Mouse (Mus musculus): ENCODE measurements around the gene Snx7. TPM values are rescaled to one million over a fixed set of nuclear protein-coding genes. Genes with fewer than 3 reads are reported as not detected.
A peak's percentile ranks its signal among the peaks of the same experiment; 100 is the strongest.

Snx7 gene
- total RNA-seq (2021), result 10 to 100 TPM; 16.0 to 19.0 TPM

GRCm38 (mm10) chr3:117868637-117869323, at the start of gene Snx7:
Gene Snx7 (minus strand): TSS chr3:117868936.
- peak; percentile 92 for DNase-seq

DNA sequence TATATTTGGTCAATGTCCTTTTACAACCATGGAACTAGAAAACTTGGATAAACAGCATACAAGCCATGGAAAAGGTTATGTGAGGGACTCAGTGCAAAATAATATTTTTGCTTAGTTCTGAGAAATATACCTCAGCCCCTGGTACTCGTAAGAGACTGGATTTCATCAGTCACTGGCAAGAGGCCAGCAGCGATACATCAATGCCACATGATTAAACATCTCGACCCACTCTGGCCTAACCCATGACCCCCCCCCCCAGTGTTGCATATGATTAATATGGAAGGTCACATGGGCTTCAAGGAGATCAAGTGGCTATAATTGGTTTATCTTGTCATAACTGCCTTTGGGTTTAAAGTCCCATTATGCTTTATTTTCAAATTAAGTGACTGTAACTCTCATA, 46.7 kb upstream of the Snx7 start:
- DNase-seq, result no peak

- no peak for DNase-seq
Observed at GRCm38 (mm10) chr3:117893736-117894135, 25.0 kb upstream of the Snx7 start.

DNA sequence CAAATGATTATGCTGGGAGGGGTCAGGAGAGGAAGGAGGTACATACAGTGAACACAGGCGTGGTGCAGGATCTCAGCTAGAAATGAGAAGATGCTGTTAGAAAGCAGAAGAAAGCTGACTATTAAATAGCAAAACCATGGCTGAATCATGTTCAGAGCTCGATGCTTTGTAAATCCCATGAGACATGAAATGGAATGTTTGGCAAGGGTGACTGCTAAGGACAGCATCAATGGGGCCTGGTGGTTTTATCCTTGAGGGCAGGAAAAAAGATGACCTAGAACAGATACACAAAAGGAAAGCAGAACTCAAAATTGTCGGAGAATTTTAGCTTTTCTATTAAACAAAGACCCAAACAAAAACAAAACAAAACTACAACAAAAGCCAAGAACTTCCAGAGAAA, 6.7 kb upstream of the Snx7 start:
- no peak for DNase-seq

- no peak for DNase-seq
Observed at GRCm38 (mm10) chr3:117873209-117873863, 4.6 kb upstream of the Snx7 start.

DNA sequence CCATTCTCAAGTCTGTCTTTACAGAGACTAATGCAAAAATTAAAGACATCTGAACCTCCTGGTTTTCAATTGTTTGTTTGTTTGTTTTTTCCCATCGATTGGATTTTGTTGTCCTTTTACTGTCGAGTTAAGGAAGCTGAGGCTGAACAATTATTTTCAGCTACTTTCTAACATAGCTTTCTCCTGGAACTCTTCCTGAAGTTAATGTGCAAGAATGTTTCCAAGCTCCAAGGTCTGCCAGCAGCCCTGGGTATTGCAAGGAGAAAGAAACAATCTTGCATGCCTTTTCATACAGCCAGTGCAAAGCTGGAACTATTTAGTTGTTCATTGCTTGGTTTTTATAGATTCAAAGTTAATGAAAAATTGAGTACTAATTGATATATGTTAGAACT, 584 bp upstream of the Snx7 start:
- no peak for DNase-seq

- no peak for DNase-seq
Observed at GRCm38 (mm10) chr3:117868091-117868490, 645 bp downstream of the Snx7 start.

DNA sequence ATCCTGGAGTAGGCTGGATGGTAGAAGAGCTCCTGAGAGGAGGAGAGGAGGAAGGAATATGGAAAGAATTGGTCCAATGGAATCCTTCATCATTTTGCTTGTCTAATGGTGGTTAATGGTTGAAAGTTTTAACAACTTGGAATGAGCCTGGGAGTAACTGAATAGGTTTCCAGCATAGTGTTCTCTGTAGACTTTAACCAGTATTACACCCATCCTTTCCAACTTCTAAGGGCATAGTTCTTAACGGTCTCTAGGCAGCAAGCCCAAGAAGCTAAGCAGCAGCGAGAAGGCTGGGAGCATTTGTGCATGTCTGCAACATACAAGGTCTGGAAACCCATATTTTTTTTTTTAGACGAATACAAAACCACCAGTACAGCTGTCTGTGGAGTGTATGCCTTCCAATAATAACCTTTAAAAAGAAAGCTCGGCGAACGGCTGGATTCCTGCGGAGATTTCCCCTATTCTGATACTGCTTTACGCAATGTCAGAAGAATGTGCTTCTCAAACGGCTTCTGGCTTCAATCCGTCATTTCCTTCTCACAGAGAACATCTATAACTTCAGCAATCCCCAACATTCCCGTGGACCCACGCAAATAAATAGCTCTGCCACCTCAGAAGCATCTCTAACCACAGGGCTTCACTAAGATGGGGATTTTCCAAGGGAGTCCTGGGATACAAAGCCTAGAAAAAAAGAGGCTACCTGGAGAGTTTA, 1.9 kb downstream of the Snx7 start:
- no peak for DNase-seq

GRCm38 (mm10) chr3:117865621-117866020, 3.1 kb downstream of the Snx7 start:
- no peak for DNase-seq

- DNase-seq, result no peak
Observed at GRCm38 (mm10) chr3:117862951-117863350, 5.8 kb downstream of the Snx7 start.

GRCm38 (mm10) chr3:117861977-117862434, 6.7 kb downstream of the Snx7 start:
- no peak for DNase-seq

DNA sequence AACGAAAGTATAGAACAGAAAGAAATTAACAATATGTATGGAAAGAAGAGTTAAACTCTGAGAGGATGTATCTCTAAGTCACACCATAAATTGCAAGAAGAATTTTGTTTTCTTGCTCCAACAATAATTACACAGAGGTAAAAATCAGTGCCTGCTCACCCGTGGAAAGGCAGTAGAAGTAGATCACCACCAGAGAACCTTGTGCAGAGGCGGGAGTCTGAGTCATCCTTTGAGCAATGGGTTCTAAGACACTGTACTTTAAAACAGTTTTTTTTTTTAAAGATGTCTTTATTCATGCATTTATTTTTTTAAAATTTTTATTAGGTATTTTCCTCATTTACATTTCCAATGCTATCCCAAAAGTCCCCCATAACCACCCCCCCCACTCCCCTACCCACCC, 9.7 kb downstream of the Snx7 start:
- no peak for DNase-seq

DNA sequence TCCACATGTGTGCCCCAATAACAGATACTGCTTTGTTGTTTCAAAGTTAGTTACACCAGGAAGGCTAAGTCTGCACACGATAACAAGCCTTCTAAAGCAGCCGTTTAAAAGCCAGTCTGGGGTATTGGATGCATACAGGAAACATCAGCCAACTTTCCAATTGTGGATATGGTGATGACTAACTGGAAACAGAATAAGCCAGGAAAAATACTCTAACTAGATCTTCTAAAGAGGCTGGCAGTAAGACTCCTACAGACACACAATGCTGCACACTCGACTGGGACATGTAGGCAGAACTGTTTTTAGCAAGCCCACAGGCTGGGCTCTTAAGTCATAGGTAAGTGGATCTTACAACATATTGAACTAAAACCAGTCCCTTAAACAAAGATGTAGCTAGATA, 15.0 kb downstream of the Snx7 start:
- no peak for DNase-seq

GRCm38 (mm10) chr3:117852054-117852361, 16.7 kb downstream of the Snx7 start:
- no peak for DNase-seq

DNA sequence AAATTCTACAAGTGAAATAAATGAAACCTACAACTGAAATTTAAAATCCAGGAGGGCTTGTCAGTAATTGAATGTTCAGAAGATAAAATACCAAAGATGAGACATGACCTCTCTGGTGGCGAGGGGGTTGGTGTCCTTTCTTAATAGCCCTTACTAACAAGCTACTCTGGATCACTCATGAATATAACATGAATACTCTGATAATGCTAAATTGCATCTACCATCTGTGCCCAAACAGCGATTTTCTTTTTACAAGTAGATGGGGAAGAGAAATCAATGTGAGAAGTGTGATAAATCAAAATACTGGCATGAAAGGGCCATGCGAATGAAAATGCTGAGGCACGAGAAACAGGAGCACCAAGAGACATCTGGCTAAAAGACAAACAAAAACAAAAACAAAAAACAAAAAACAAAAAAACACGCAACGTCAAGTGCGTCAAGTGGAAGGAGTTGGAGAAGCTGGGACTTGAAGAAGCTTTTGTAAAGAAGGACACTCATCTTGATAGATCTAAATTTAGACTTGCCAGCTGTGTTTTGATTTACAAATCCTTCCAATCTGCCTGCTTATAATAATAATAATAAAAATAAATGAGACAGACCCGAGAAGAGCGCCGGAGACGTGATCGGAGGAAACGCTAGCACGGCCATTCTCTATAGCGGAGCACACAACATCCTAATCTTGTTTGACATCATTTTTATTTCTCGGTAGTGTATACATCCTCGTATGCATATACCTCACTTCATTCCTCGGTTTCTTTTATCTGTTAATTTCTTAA, 17.3 kb downstream of the Snx7 start:
- no peak for DNase-seq

GRCm38 (mm10) chr3:117848866-117849265, 19.9 kb downstream of the Snx7 start:
- no peak for DNase-seq

DNA sequence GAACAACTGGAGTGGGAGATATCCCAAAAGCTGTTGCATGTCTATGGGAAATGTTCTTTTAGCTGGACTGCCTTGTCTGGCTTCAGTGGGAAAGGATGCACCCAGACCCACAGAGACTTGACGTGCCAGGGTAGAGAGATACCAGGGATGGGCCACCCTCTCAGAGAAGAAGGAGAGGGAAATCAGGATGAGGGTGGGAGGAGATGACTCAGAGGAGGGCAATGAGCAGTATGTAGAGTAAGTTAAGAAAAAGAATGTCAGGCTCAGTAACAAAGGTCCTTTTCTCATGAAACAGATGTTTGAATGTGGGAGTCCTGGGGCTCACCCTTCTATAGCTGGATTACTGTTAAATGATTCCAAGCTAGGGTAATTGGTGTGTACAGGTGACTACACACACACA, 26.1 kb downstream of the Snx7 start:
- DNase-seq, result no peak

DNA sequence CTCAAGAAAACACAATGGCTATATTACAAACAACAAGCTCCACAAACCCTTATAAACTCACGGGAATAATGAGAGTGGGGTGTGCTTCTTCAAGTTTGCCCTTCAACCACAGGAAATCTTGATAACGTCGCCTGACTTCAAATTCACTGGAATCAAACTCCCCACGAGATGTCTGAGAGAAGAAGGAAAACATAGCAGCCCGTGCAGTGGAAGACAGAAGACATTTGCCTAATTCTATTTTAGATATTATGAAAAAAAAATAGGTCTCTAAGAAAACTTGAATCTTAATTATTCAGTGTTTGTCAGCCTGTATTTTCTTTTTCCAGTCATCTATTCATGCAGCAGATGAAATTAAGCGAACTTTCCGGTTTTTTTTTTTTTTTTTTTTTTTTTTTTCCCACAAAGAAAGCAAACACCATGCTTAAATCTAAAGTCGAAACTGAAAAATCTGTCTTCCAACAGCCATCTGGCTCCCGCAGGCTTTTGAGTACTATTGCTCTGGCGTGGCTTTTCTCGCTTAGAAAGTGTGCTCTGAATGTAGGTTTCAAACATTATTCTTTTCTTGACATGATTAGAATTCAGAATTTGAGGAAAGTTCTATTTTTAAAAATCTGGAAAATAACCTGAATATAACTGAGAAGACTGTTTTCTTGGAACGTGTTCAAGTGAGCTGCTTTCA, 28.7 kb downstream of the Snx7 start:
- no peak for DNase-seq

DNA sequence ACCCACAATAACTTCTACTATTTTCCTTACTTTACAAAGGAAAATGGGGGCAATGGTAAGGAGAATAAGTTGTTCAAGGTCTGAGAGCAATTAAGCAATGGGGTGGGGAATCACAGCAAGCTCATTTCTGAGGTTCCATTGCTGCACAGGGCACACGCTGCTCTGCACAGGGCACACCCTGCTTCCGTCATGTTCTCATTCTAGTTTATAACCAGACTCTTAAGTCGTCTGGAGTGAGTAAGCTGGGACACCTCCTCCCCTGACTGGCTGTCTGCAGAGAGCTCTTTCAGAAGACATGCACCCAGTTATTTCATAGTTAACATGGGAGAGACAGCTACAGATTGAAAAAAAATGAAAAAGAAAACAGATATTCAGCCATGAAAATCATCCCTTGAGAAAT, 30.7 kb downstream of the Snx7 start:
- DNase-seq, result no peak

- no peak for DNase-seq
Observed at GRCm38 (mm10) chr3:117826486-117827200, 42.1 kb downstream of the Snx7 start.

DNA sequence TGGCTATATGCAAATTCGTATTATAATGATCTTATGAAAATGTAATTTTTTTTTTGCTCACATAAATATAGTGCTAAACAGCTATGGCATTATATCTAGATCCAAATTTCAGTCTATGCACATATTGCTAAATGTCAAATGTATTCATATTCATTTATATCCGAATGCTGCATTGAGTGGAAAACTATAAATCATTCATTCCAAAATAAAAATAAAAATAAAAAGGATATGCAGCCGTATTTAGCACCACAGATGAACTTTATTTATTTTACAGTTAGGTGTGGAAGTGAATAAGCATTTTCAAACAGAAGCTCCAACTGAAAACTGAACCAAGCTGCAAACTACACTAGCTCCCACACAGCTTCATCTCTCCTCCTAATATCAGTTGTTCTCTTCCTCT, 45.5 kb downstream of the Snx7 start:
- DNase-seq, result no peak

DNA sequence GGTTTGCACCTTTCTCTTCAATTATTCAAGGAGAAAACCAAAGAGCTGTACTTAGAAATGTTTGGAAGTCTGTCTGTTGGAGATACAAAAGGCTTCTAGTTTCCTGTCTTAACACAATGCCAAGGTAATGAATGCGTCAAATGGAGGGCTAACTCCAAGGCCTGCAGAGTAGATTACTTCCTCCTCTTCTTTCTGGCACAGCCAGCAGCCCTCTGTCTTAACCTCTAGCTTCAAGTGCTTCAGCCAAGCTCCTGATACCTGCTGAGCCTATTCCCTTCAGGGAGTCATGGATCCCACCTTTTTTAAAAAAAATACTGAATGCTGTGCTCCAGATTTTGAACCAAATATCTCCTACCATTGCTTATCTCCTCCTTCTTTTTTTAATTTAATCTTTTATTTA, 51.1 kb downstream of the Snx7 start:
- no peak for DNase-seq
